In the genomic region with DNA sequence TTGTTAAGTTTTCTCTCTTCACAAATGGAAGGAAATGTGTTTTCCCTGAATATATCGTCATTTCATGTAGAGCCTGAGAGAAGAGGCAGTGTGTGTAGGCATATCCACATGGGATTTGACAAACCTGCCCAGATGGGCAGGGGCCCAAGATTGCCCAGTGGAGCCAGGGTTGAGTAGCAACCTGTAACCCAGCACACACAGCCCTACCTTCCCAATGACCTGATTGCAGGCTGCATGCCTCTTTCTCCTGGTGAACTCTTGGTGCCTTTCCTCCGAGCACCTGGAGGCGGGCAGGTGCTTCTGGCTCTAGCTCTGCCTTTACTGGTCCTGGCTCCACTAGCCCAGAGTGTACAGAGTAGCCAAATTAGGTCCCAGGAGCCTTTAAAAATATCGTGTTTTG, we compare ENCODE assay signal across 11 mouse cellular contexts.
DNase-seq lines count a peak whose midpoint lies in the region; ATAC-seq lines count a peak whose summit lies in the region.
"Had no signal": no experiment of that assay in that cellular context is flagged by ENCODE, and none has a peak within 500 bp of the region (broad histone marks: within the 10 kb centered on the region; RNA-seq: fewer than 3 reads in every experiment).

No protein-coding gene starts in this region.

- no peak overlapping the region for H3K4me2 ChIP-seq in liver, embryonic 12.5 days
- no peak overlapping the region for H3K4me2 ChIP-seq in liver, embryonic 11.5 days
- H3K4me2 ChIP-seq in stomach, embryonic 15.5 days = no peak overlapping the region
- H3K4me2 ChIP-seq in midbrain, embryonic 16.5 days (ENCODE audit: low read length) = no peak overlapping the region
- H3K4me2 ChIP-seq: embryonic facial prominence, embryonic 13.5 days had no signal

- H3K4me1 ChIP-seq in liver, embryonic 12.5 days = no peaks in the 10 kb centered on the region
- H3K4me1 ChIP-seq in liver, embryonic 11.5 days (replicated peaks; ENCODE audit: control insufficient read depth, insufficient read depth, low read length) = no peaks in the 10 kb centered on the region
- H3K4me1 ChIP-seq in stomach, embryonic 15.5 days = peaks cover 9% of the 10 kb centered on the region; the same call in 1 of the 2 replicates
- no peaks in the 10 kb centered on the region for H3K4me1 ChIP-seq in midbrain, embryonic 16.5 days (ENCODE audit: control insufficient read depth, insufficient read depth, low read length)

- peak; percentile 50 for DNase-seq in adrenal gland, postnatal 14 days
- no peak for DNase-seq in adrenal gland, postnatal 4 days (ENCODE audit: low spot score in 2 of 2)
- DNase-seq in liver, embryonic 11.5 days (ENCODE audit: low spot score) = no peak
- peak; percentile 88 for DNase-seq in gonadal fat pad, adult 2 months (ENCODE audit: low read depth)
- no peak for DNase-seq in frontal cortex, adult 2 months (ENCODE audit: extremely low spot score in 1 of 2, low spot score in 1 of 2)

- H3K9ac ChIP-seq in liver, embryonic 12.5 days = no peak overlapping the region
- H3K9ac ChIP-seq in liver, embryonic 11.5 days (ENCODE audit: low read depth, low read length) = no peak overlapping the region
- H3K9ac ChIP-seq in stomach, embryonic 15.5 days = no peak overlapping the region
- H3K9ac ChIP-seq in midbrain, embryonic 16.5 days (ENCODE audit: low read depth, low read length) = no peak overlapping the region

- no peak overlapping the region for H3K27ac ChIP-seq in liver, embryonic 12.5 days
- H3K27ac ChIP-seq in liver, embryonic 11.5 days (ENCODE audit: low read depth, low read length) = no peak overlapping the region
- H3K27ac ChIP-seq in stomach, embryonic 15.5 days = peak overlapping the region; percentile 62
- H3K27ac ChIP-seq in midbrain, embryonic 16.5 days (ENCODE audit: low read length) = no peak overlapping the region
- H3K27ac ChIP-seq: embryonic facial prominence, embryonic 13.5 days; heart, embryonic 10.5 days had no signal

- WGBS in liver, embryonic 12.5 days (ENCODE audit: insufficient replicate concordance) = 74% methylated on average over 4 of the region's 4 CpGs
- WGBS in liver, embryonic 11.5 days = 68% methylated on average over 4 of the region's 4 CpGs
- 72% methylated on average over 4 of the region's 4 CpGs for WGBS in stomach, embryonic 15.5 days
- 85% methylated on average over 4 of the region's 4 CpGs for WGBS in midbrain, embryonic 16.5 days

- 0 out of 2 replicates have a peak, but pooled peaks have one; percentile 21 for ATAC-seq in liver, embryonic 12.5 days
- ATAC-seq in liver, embryonic 11.5 days (replicated peaks; ENCODE audit: low FRiP score) = no peak
- peak; percentile 36 for ATAC-seq in stomach, embryonic 15.5 days (ENCODE audit: insufficient read depth, low FRiP score, low read depth)
- ATAC-seq in midbrain, embryonic 16.5 days = no peak

- H3K9me3 ChIP-seq in liver, embryonic 12.5 days (replicated peaks) = no peaks in the 10 kb centered on the region
- no peaks in the 10 kb centered on the region for H3K9me3 ChIP-seq in liver, embryonic 11.5 days (ENCODE audit: control insufficient read depth, low read length)
- no peaks in the 10 kb centered on the region for H3K9me3 ChIP-seq in stomach, embryonic 15.5 days
- H3K9me3 ChIP-seq in midbrain, embryonic 16.5 days (replicated peaks; ENCODE audit: control insufficient read depth, low read length, poor library complexity, severe bottlenecking) = no peaks in the 10 kb centered on the region
- H3K9me3 ChIP-seq: embryonic facial prominence, embryonic 13.5 days; heart, embryonic 10.5 days; megakaryocyte, embryonic 14.5 days had no signal

- H3K27me3 ChIP-seq in liver, embryonic 12.5 days (replicated peaks) = no peaks in the 10 kb centered on the region
- H3K27me3 ChIP-seq in liver, embryonic 11.5 days (replicated peaks; ENCODE audit: control insufficient read depth, insufficient read depth, low read length) = no peaks in the 10 kb centered on the region
- no peaks in the 10 kb centered on the region for H3K27me3 ChIP-seq in stomach, embryonic 15.5 days (replicated peaks)
- no peaks in the 10 kb centered on the region for H3K27me3 ChIP-seq in midbrain, embryonic 16.5 days (ENCODE audit: control insufficient read depth, insufficient read depth, low read depth, low read length)
- H3K27me3 ChIP-seq: embryonic facial prominence, embryonic 13.5 days; megakaryocyte, embryonic 14.5 days had no signal

- no peak overlapping the region for H3K4me3 ChIP-seq in liver, embryonic 12.5 days
- H3K4me3 ChIP-seq in liver, embryonic 11.5 days (ENCODE audit: low read depth, low read length) = no peak overlapping the region
- no peak overlapping the region for H3K4me3 ChIP-seq in stomach, embryonic 15.5 days (replicated peaks)
- no peak overlapping the region for H3K4me3 ChIP-seq in midbrain, embryonic 16.5 days (ENCODE audit: low read depth, low read length)
- H3K4me3 ChIP-seq: embryonic facial prominence, embryonic 13.5 days; heart, embryonic 10.5 days; megakaryocyte, embryonic 14.5 days had no signal

- no peaks in the 10 kb centered on the region for H3K36me3 ChIP-seq in liver, embryonic 12.5 days
- no peaks in the 10 kb centered on the region for H3K36me3 ChIP-seq in liver, embryonic 11.5 days (ENCODE audit: control insufficient read depth, insufficient read depth, low read length)
- no peaks in the 10 kb centered on the region for H3K36me3 ChIP-seq in stomach, embryonic 15.5 days
- no peaks in the 10 kb centered on the region for H3K36me3 ChIP-seq in midbrain, embryonic 16.5 days (ENCODE audit: control insufficient read depth, insufficient read depth, low read length)
- H3K36me3 ChIP-seq: embryonic facial prominence, embryonic 13.5 days; heart, embryonic 10.5 days had no signal

Comparison
In these comparisons a context has a peak if more than half of its experiments do, and no peak if none do; other contexts are left out.
1. DNase-seq: peak in adrenal gland, postnatal 14 days (single experiment) and gonadal fat pad, adult 2 months (single experiment); none in adrenal gland, postnatal 4 days (0 of 2), liver, embryonic 11.5 days (single experiment) and frontal cortex, adult 2 months (0 of 2).
2. ATAC-seq: peak in liver, embryonic 12.5 days (single experiment) and stomach, embryonic 15.5 days (single experiment); none in liver, embryonic 11.5 days (single experiment) and midbrain, embryonic 16.5 days (single experiment).